Mouse (Mus musculus) liver, adult (tissue): ENCODE results near the gene 9930021J03Rik.

ENCODE experiments used
- GATA4 ChIP-seq: IDR thresholded peaks from 2 replicates; pipeline ENCODE4 v1.6.1; 2014; ENCODE audit warnings: mild to moderate bottlenecking, low read length; ENCODE audit not compliant: insufficient replicate concordance

Gene 9930021J03Rik

DNA sequence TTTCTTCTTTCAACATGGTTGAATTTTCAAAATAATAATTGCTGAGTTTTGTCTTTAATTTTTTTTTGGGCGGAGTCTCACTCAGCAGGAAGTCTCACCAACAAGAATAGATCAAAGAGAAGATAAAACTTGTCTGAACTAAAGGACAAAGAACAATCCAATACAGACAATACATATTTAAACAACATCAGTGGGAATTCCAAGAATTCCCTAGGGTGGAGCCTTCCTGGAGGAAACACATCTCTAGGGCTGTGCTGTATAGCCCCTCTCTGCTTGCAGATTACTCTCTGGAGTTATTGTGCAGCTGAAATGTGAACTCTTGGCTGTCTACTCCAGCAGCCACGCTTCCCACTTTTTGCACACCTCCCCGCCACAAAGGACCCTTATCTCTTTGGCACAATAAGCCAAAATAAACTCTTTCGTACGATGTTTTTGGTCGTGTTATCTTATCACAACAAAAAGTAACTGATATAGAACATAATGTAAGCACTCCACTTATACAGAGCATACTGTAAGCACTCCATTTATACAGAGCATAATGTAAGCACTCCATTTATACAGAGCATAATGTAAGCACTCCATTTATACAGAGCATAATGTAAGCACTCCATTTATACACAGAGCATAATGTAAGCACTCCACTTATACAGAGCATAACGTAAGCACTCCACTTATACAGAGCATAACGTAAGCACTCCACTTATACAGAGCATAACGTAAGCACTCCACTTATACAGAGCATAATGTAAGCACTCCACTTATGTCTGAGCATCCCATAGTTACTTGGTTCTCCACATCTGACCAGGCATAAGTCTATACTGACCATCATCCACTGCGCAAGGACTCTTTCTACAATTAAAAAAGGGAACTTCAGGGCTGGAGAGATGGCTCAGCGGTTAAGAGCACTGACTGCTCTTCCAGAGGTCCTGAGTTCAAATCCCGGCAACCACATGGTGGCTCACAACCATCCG, 125.3 kb downstream of the 9930021J03Rik start:
- TF ChIP-seq GATA4, result no peak

DNA sequence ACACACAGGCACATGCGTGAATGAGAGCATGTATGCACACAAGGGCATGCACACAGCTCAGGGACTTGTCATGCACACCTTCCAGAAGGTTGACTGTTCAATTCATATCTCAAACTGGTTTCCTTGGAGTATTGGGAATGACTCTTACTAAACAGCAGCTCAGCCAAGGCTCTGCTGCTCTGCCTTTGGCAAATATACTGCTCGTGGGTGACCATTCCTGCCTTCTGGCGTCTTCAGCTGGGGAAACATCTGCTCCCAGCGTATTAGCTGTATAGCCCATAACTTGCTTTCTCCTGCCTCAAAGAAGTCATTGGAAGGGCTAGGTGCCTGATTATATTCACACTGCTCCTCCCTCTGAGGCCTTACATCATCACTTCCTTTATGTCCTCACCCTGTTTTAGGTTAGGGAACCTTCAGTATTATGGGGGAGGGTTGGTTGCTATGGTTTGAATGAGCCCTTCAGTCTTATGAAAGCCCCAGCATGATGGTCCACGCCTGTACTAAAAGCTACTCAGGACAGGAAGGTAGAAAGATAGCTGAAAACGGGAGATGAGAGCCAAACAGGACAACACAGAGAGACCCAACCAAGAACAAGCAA, 127.5 kb downstream of the 9930021J03Rik start:
- TF ChIP-seq GATA4, result no peak

GRCm38 (mm10) chr19:29676479-29677193, 129.2 kb downstream of the 9930021J03Rik start:
- no peak for TF ChIP-seq GATA4

DNA sequence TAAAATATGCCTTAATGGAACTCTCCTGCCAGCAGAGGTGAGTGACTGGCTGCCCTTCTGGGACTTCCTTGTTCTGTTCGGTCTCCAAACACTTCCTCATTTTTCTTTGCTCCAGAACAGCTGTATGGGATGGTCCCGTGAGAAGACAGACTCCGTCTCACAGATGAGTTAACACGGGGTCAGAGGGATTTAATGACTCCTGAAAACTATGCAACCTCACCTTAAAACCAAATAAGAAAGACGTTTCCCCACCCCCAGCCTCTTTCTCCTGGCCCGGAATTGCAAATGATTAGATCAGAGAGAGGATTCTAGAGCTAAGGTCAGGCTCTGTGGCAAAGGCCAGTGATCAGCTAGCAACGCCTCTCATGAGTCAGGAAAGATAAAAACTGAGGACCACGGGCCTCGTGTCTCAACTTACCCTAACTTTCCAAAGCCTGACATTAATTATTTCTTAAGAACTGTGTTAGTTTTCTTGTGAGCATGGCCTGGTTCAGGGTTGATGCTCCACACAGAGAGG, 130.2 kb downstream of the 9930021J03Rik start:
- no peak; the same call in 1 of the 2 replicates for TF ChIP-seq GATA4

GRCm38 (mm10) chr19:29674946-29675345, 130.8 kb downstream of the 9930021J03Rik start:
- no peak for TF ChIP-seq GATA4

DNA sequence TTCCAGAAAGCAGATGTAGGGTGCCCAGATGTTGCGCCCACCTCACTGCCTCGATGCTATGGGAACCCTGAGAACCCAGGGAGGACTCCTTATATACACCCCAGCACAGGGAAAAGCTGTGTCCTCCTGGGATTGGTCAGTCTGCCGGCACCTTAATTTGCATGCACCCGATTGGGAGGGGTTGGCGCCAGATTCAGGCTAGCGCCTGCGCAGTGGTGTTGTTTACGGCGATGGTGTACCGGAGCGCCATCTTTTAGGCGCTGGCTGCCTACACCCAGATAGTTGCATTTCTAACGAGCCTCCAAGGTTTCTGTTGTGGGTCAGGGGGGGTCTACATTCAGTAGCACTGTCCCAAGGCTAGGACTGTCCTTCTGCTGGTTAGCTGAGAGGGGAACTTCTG, 133.1 kb downstream of the 9930021J03Rik start:
- no peak for TF ChIP-seq GATA4

- TF ChIP-seq GATA4, result no peak
These were observed 134.6 kb downstream of the 9930021J03Rik start for GRCm38 (mm10) chr19:29671160-29671559.

GRCm38 (mm10) chr19:29670247-29670646, 135.5 kb downstream of the 9930021J03Rik start:
- TF ChIP-seq GATA4, result no peak

- no peak for TF ChIP-seq GATA4
These were observed 137.7 kb downstream of the 9930021J03Rik start for GRCm38 (mm10) chr19:29668135-29668534.

DNA sequence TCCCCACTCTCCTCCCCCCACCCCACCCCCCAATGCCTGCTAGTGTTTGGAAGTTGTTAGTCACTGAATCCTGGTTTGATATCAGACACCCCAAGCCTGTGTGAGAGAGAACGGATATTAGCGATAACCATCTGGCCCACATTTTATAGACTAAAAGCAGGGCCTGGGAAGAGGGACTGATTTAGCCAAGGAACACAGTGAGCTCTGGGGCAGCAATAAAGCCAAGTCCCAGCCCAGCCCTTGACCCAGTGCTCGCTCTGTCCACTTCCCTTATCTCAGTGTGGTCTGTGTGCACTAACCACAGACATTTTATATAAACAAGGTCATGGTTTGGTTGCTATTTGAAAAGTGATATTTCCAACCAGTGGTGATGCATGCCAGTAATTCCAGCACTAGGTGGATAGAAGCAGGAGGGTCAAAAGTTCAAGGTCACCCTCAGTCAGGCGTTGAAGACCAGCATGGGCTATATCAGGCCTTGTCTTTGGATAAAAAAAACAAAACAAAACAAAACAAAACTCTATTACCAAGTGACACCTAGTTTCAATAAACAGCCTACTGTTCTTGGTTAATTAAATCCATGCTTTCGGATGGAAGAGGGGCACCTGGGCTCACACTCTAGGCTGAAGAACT, 138.7 kb downstream of the 9930021J03Rik start:
- peak; percentile 82; the same call in 1 of the 2 replicates for TF ChIP-seq GATA4

GRCm38 (mm10) chr19:29666164-29666563, 139.6 kb downstream of the 9930021J03Rik start:
- no peak for TF ChIP-seq GATA4

DNA sequence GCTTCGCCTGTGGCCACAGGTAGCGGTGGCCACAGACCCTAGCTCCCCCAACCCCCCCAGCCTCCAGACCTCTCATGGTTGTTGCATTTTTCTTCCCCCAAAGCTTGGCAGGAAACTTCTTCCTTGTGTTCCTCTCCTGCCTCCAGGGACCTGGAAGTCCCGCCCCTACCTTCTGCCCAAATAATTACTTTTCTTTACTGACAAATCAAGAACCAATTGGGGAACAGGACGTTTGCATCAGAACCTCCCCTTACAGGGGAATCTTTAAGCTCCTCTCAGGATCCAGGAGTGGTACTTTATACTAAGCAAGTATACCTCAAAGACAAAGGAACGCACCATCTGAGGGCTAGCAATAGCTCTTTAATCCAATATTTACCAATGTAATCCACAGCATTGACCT, 140.9 kb downstream of the 9930021J03Rik start:
- TF ChIP-seq GATA4, result no peak
